Mouse (Mus musculus): Measurements from ENCODE around the gene Slc41a2. TPM values are rescaled to one million over a fixed set of nuclear protein-coding genes. Genes with fewer than 3 reads are reported as not detected.
"Not testable (repeated sequence)": the region's sequence is repeated elsewhere in the genome, so short reads cannot be mapped to it uniquely, and the experiment has no call there.

Slc41a2 gene
- polyA plus RNA-seq, 1 experiment from 2014 or later, result 0.42 TPM

DNA sequence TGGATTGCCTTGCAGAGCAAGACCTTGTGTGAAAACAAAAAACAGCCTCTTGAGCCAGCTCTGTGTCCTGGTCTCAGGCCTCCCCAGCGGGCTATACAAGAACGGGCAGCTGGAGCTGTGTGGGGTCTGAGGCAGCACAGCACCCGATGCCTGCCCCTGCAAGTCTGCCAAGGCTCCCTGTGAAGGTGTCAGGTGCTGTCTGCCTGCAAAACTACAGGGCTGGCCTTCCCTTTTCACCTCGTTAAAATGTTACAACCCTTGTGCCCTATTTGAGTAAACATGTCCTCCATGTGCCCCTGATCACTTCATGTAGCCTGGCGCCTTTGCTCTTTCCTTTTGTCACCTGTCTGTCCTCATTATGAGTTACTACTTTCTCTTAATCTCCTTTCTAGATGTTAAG is 31.2 kb upstream of the Slc41a2 start:
- WGBS, result 83% methylated on average over 5 of the region's 5 CpGs

DNA sequence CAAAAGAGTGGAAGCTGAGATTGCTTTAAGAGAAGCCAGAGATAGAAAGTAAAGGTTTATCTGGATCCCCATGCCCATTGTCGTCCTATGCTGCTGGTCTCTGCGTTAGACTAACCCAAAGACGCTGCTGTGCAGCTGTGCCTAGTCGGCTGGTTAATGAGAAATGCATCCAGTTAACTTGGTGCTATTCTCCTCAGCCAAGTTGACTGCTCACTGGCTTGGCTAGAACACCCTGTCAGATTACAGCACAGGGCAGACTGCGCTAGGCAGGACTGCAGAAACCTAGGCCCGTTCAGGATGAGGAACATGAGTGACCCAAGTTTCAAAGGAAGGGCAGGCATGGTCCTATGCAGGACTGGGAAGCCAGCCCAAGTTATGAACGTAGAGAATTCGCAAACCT is 25.8 kb upstream of the Slc41a2 start:
- H3K27ac ChIP-seq, result no peak overlapping the region
- H3K27me3 ChIP-seq (ENCODE audit: insufficient read depth, poor library complexity, severe bottlenecking), result no peaks in the 10 kb centered on the region
- no peaks in the 10 kb centered on the region for H3K9me3 ChIP-seq
- H3K36me3 ChIP-seq, result peaks cover 63% of the 10 kb centered on the region
- H3K4me1 ChIP-seq (replicated peaks), result peaks cover 16% of the 10 kb centered on the region
- no peak overlapping the region for H3K4me3 ChIP-seq
- no peak for DNase-seq (ENCODE audit: low spot score)
- 95% methylated on average over 8 of the region's 8 CpGs for WGBS

More for the DNA sequence above, 31.2 kb upstream of the Slc41a2 start:
- peaks cover 96% of the 10 kb centered on the region for H3K36me3 ChIP-seq
- DNase-seq (ENCODE audit: low spot score), result no peak
- H3K9me3 ChIP-seq, result no peaks in the 10 kb centered on the region
- 0 out of 2 replicates have a peak, but pooled peaks cover 3% of the 10 kb centered on the region for H3K4me1 ChIP-seq (replicated peaks)
- no peaks in the 10 kb centered on the region for H3K27me3 ChIP-seq (ENCODE audit: insufficient read depth, poor library complexity, severe bottlenecking)
- no peak overlapping the region for H3K4me3 ChIP-seq
- no peak overlapping the region for H3K27ac ChIP-seq

- no peak overlapping the region for H3K27ac ChIP-seq
- DNase-seq (ENCODE audit: low spot score), result no peak
- peaks cover 16% of the 10 kb centered on the region for H3K4me1 ChIP-seq (replicated peaks)
- H3K4me3 ChIP-seq, result peak overlapping the region; percentile 99
- no peaks in the 10 kb centered on the region for H3K27me3 ChIP-seq (ENCODE audit: insufficient read depth, poor library complexity, severe bottlenecking)
- no peaks in the 10 kb centered on the region for H3K9me3 ChIP-seq
- peaks cover 47% of the 10 kb centered on the region for H3K36me3 ChIP-seq
- 59% methylated on average over 5 of the region's 5 CpGs for WGBS
Measured at GRCm38 (mm10) chr10:83361643-83362382, 24.1 kb upstream of the Slc41a2 start.

DNA sequence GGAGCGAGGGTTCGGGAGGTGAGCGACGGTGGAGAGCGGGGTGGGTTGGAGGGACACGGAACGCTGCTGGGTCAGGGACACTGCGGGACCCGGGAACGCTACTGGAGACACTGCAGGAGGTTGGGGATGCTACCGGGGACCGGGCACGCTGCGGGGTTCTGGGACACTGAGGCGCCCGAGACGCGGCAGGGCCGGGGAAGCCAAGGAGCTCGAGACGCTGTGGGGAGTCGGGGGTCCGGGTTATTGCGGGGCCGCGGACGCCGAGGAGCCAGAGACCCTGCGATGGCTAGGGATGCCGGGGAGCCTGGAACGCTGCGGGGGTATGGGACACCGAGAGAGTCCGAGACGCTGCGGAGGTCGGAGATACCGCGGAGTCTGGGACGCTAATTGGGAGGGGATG is 22.7 kb upstream of the Slc41a2 start:
- no peaks in the 10 kb centered on the region for H3K27me3 ChIP-seq (ENCODE audit: insufficient read depth, poor library complexity, severe bottlenecking)
- WGBS, result under 1% methylated on average over 40 of the region's 40 CpGs
- H3K9me3 ChIP-seq, result no peaks in the 10 kb centered on the region
- DNase-seq (ENCODE audit: low spot score), result no peak
- H3K4me1 ChIP-seq (replicated peaks), result peaks cover 16% of the 10 kb centered on the region
- peak overlapping the region; percentile 99 for H3K4me3 ChIP-seq
- H3K36me3 ChIP-seq, result peaks cover 32% of the 10 kb centered on the region
- peak overlapping the region; percentile 89 for H3K27ac ChIP-seq

DNA sequence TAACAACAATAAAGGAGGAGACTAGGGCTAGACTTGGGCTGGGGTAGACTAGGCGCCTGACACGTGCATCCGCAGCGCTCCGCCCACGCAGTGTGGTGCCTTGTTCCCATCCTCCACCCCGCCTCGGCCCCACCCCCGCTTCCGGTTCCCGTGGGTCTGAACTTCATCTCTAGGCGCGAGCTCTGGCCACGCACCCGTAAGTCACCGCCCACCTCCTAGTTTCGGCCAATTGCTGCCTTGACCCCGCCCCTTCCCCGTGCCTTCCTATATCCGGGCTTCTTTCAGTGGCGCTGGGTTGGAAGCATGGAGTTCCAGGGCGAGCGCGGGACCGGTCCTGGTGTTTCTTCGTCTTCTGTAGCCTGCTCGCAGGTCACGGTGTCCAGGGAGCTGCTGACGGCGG is 22.3 kb upstream of the Slc41a2 start, which contains the start of gene D10Wsu102e:
TSS of gene D10Wsu102e (plus strand) at position 266 of the 400 bp plus-strand sequence.
- DNase-seq (ENCODE audit: low spot score), result peak; percentile 97
- H3K4me3 ChIP-seq, result peak within 1 kb of the TSS; percentile 99
- peak within 1 kb of the TSS; percentile 89 for H3K27ac ChIP-seq
- peaks cover 28% of the 10 kb centered on the region for H3K36me3 ChIP-seq
- no peaks in the 10 kb centered on the region for H3K27me3 ChIP-seq (ENCODE audit: insufficient read depth, poor library complexity, severe bottlenecking)
- under 1% methylated on average over 30 of the region's 30 CpGs for WGBS
- peaks cover 16% of the 10 kb centered on the region for H3K4me1 ChIP-seq (replicated peaks)
- H3K9me3 ChIP-seq, result no peaks in the 10 kb centered on the region

- peak overlapping the region; percentile 99 for H3K4me3 ChIP-seq
- DNase-seq (ENCODE audit: low spot score), result no peak
- peak overlapping the region; percentile 89 for H3K27ac ChIP-seq
- H3K9me3 ChIP-seq, result no peaks in the 10 kb centered on the region
- peaks cover 23% of the 10 kb centered on the region for H3K36me3 ChIP-seq
- H3K4me1 ChIP-seq (replicated peaks), result peaks cover 16% of the 10 kb centered on the region
- H3K27me3 ChIP-seq (ENCODE audit: insufficient read depth, poor library complexity, severe bottlenecking), result no peaks in the 10 kb centered on the region
- 89% methylated on average over 4 of the region's 4 CpGs for WGBS
Measured at GRCm38 (mm10) chr10:83359451-83359850, 21.8 kb upstream of the Slc41a2 start.

- 84% methylated on average over 12 of the region's 12 CpGs for WGBS
- Histone ChIP-seq H3K27ac (no peak overlapping the region), H3K9me3 (no peaks in the 10 kb centered on the region), H3K36me3 (no peaks in the 10 kb centered on the region), H3K27me3 (ENCODE audit: insufficient read depth, poor library complexity, severe bottlenecking) (no peaks in the 10 kb centered on the region), H3K4me1 (replicated peaks) (peaks cover 11% of the 10 kb centered on the region), H3K4me3 (no peak overlapping the region)
- DNase-seq (ENCODE audit: low spot score), result no peak
Measured at GRCm38 (mm10) chr10:83356416-83356815, 18.7 kb upstream of the Slc41a2 start.

DNA sequence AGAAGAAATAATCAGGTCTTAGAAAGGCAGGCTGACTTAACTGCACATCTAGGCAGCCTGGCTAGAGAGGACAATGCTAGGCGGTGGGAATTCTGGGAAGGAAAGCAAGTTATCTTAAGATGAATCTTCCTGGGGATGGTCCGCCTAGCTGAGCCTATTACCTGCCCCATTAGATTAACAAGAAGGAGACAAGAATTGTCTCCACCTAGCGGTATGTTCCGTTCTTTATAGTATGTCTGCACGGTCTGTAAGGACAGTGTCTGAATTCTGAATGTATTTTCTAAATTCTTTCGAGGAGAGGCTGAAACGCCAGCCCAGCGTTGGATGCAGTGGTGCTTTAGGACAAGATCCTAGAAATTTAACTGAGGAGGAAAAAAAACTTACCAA is 16.6 kb upstream of the Slc41a2 start:
- 0 out of 2 replicates have a peak, but pooled peaks cover 2% of the 10 kb centered on the region for H3K27me3 ChIP-seq (ENCODE audit: insufficient read depth, poor library complexity, severe bottlenecking)
- H3K4me3 ChIP-seq, result no peak overlapping the region
- no peak for DNase-seq (ENCODE audit: low spot score)
- WGBS, result 75% methylated on average over 8 of the region's 8 CpGs
- no peaks in the 10 kb centered on the region for H3K36me3 ChIP-seq
- no peak overlapping the region for H3K27ac ChIP-seq
- H3K4me1 ChIP-seq (replicated peaks), result peaks cover 2% of the 10 kb centered on the region; the same call in 1 of the 2 replicates
- H3K9me3 ChIP-seq, result no peaks in the 10 kb centered on the region

GRCm38 (mm10) chr10:83353680-83354332 is 16.1 kb upstream of the Slc41a2 start:
- Histone ChIP-seq H3K36me3 (no peaks in the 10 kb centered on the region), H3K27ac (no peak overlapping the region), H3K9me3 (no peaks in the 10 kb centered on the region), H3K4me1 (replicated peaks) (no peaks in the 10 kb centered on the region), H3K4me3 (no peak overlapping the region), H3K27me3 (ENCODE audit: insufficient read depth, poor library complexity, severe bottlenecking) (0 out of 2 replicates have a peak, but pooled peaks cover 4% of the 10 kb centered on the region)
- no peak for DNase-seq (ENCODE audit: low spot score)
- WGBS, result 60% methylated on average over 14 of the region's 14 CpGs

- not testable (repeated sequence) for H3K4me3 ChIP-seq; H3K9me3 ChIP-seq; DNase-seq (ENCODE audit: low spot score); H3K27ac ChIP-seq; H3K27me3 ChIP-seq (ENCODE audit: insufficient read depth, poor library complexity, severe bottlenecking); H3K36me3 ChIP-seq; H3K4me1 ChIP-seq (replicated peaks)
- WGBS, result 83% methylated on average over 4 of the region's 4 CpGs
Measured at GRCm38 (mm10) chr10:83351779-83352178, 14.1 kb upstream of the Slc41a2 start.

DNA sequence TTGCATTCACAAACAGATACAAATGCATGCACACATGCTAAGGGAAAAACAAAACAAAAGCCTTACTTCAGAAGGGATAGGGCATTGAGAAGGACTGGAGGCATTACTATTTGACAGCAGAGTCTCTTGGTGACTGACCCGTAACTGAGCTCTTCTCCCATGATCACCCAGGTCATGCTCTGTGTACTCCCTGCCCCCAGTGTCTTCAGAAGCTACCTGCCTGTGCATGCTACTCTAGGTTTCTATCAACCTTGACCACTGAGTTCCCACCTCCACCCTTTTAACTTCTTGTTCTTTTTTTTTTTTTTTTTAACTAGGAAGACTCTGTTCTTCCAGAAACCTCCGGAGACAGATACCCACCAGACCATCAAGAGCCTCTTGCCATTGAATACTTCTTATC is 13.0 kb upstream of the Slc41a2 start:
- Histone ChIP-seq H3K27me3 (ENCODE audit: insufficient read depth, poor library complexity, severe bottlenecking) (0 out of 2 replicates have a peak, but pooled peaks cover 4% of the 10 kb centered on the region), H3K9me3 (no peaks in the 10 kb centered on the region), H3K36me3 (no peaks in the 10 kb centered on the region), H3K4me3 (no peak overlapping the region), H3K4me1 (replicated peaks) (no peaks in the 10 kb centered on the region), H3K27ac (no peak overlapping the region)
- 97% methylated on average over 2 of the region's 2 CpGs for WGBS
- DNase-seq (ENCODE audit: low spot score), result no peak

- H3K4me3 ChIP-seq, result no peak overlapping the region
- 28% methylated on average over 7 of the region's 7 CpGs for WGBS
- H3K4me1 ChIP-seq (replicated peaks), result no peaks in the 10 kb centered on the region
- H3K9me3 ChIP-seq, result no peaks in the 10 kb centered on the region
- H3K36me3 ChIP-seq, result no peaks in the 10 kb centered on the region
- H3K27ac ChIP-seq, result no peak overlapping the region
- no peak for DNase-seq (ENCODE audit: low spot score)
- H3K27me3 ChIP-seq (ENCODE audit: insufficient read depth, poor library complexity, severe bottlenecking), result 0 out of 2 replicates have a peak, but pooled peaks cover 4% of the 10 kb centered on the region
Measured at GRCm38 (mm10) chr10:83347494-83347893, 9.8 kb upstream of the Slc41a2 start.

DNA sequence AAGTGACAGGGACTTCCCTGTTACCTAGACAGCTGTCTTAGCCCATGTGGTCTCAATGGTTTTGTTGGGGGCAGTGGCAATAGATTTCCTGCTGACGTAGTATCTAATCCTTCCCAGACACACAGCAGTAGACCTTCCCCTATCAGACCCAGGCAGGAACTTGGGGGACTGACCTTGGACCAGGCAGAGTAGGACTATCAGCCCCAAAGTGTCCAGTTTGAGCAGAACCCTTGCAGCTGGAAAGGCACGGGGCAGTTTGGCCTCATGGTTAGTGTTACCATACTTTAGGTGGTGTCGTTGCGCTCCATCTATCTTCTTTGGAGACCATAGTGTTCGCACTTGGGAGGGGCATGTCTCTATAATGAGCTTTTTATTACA is 8.7 kb upstream of the Slc41a2 start:
- 0 out of 2 replicates have a peak, but pooled peaks cover 4% of the 10 kb centered on the region for H3K27me3 ChIP-seq (ENCODE audit: insufficient read depth, poor library complexity, severe bottlenecking)
- no peaks in the 10 kb centered on the region for H3K4me1 ChIP-seq (replicated peaks)
- DNase-seq (ENCODE audit: low spot score), result no peak
- H3K27ac ChIP-seq, result no peak overlapping the region
- no peaks in the 10 kb centered on the region for H3K9me3 ChIP-seq
- H3K4me3 ChIP-seq, result no peak overlapping the region
- H3K36me3 ChIP-seq, result no peaks in the 10 kb centered on the region
- 85% methylated on average over 5 of the region's 5 CpGs for WGBS

All from hindbrain, embryonic 10.5 days (tissue).